Mouse (Mus musculus) kidney, postnatal 25 days (tissue): Measurements from ENCODE around the gene Dnmt3c.
"Not testable (repeated sequence)": the region's sequence is repeated elsewhere in the genome, so short reads cannot be mapped to it uniquely, and the experiment has no call there.

Source experiments
- DNase-seq, 2 experiments: peaks; one replicate each; pipeline ENCODE4 v3.0.0; 2021; ENCODE audit warnings: mixed read lengths in 2 of 2

The Dnmt3c gene

DNA sequence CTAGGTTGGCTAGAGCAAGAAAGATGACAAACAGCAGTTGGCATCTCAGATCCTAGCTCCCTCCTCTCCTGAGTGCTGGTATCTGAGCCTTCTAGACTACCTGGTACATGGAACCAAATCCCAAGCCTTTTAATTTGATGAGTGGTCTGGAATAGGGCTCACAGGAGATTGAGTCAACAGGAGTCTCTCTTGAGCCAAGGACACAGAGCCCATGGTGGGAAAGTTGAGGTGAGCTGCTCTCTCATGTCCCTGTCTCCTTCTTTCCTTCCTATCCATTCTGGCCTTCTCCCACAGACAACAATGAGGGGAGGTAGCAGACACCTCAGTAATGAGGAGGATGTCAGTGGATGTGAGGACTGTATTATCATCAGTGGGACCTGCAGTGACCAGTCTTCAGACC lies at the start of gene Dnmt3c:
Gene Dnmt3c (plus strand): TSS at position 301 of the 400 bp plus-strand sequence.
- no peak for DNase-seq

DNA sequence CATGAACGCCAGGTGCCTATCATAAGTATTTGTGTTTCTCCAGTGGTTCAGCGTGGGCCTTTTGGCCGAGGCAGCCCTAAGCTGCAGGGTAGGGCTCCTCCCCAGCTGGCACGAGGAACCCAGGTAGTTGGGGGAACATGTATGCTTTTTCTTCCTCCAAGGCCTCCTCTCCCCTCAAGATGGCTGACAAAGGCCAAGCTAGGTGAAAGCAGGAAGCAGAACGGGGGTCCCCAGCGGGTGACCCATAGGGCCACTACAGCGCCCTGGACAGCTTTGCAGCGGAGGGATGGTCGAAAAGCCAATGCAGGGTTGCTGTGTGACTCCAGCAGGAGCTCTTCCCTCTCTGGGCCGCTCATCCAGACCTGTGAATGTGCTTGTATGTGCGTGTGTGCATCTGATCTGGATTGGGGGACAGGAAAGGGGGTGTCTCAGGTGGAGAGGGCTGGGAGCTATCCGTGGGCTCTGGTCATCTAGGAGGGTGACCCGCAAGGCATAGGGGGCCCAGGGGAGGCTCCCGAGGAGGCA lies 47.6 kb upstream of the Dnmt3c start:
- DNase-seq: no peak

DNA sequence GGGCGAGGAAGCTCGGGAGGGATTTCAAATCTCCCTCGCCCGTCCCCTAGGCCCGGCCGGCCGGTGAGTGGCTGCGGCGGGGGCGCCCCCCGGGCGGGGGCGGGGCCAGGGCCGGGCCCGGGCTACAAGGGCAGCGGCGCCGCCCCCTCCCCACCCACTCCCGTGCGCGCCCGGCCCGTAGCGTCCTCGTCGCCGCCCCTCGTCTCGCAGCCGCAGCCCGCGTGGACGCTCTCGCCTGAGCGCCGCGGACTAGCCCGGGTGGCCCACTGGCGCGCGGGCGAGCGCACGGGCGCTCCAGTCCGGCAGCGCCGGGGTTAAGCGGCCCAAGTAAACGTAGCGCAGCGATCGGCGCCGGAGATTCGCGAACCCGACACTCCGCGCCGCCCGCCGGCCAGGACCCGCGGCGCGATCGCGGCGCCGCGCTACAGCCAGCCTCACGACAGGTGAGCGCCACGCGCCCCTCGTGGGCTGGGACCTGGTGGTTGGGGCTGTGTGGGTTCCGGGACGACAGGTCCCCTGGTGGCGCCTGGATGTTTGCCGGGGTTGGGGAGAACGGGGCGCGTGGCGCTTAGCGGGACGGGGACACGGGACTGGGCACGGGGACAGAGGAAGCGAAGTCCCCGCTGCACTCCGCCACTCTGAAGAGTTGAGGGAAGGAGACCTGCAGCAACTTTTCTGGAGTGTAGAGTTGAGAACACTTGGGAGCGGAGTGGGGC lies 47.0 kb upstream of the Dnmt3c start, which contains the start of gene Dnmt3b:
Gene Dnmt3b (plus strand): TSS at position 153 of the 716 bp plus-strand sequence.
- DNase-seq: peak; percentile 63 to 83

DNA sequence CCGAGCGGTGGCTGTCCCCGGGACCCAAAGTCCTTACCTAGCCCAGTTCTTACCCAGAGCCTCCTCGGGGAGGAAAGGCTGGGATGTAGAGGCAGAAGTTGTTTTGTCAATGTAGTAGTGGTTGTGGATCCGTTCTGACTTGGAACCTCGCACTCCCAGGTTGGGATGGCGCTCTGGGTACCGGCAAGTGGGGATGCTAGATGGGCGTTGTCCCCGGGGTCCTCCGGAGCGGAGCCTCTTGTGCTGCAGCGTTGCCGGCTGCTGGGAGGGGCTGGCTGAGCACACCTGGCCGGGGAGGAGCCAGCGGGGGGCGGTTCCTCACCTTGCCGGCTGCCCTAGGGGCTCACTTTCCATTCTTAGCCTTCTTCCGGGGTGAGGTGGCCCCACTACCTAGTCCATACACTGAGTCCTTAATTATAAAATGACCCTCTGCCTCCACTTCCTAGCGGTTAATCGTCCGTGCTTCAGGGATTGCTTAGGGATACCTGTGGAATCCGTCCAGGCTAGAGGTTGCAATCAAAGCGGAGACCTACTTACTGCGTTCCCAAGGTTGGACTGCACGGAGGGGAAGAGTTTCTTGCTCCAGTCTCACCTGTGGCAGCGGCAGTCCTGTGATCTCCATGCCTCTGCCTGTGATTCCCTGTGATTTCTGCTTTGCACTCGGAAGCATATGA lies 46.3 kb upstream of the Dnmt3c start:
- peak; percentile 49 to 66 for DNase-seq

DNA sequence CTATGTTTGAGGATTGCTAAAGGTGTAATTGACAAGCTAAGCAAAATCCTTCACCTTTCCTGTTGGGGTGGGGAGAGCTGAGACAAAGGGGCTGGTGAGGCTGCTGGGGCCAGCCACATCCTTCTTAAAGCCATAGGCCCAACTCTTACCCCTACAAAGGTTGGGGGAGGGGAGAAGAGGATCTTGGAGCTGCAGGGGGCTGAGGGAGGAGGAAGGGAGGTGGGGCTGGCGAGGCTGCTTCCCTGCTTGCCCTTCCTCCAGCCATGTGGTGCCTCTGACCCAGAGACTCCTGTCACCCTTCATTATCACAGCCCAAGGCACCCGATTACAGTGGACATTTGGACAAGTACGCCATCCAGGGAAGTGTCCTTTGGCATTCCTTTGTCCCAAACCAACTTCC lies 44.8 kb upstream of the Dnmt3c start:
- no peak for DNase-seq

DNA sequence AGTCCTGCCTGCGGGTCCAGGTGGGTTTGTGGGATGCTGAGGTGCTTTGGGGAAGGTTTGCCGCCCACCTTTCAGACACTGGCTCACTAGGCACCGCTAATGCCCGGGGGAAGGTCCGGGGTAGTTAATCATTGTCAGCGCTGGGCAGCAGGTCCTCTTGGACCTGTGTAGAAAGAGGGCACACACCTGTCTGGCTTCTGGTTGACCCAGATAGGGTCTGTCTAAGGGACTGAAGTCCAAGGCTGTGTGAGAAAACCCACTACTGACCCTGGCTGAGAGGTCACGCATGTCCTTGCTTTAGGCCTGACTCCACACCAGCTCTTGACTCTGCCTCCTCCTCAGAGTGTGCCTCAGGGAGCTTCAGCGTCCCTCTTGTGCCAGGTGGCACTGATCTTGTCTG lies 38.8 kb upstream of the Dnmt3c start:
- DNase-seq: not testable (repeated sequence)

DNA sequence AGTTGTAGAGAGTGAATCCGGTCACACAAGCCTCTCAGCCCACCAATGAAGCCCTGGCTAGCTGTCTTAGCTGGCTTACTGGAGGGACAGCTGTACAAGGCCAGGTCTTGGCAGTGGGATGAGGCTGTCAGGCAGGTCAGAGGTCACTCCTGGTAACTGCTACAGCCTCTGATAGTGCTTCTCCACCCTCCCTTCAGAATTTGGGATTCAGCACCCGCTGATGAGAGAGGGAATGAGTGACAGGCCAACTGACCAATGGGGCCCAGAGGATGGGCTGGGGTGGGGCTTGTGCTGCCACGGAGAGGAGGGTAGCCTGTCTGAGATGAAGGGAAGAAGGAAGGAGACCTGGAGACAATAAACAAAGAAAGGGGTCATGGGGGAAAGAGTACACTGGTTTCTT lies 35.8 kb upstream of the Dnmt3c start:
- no peak for DNase-seq

DNA sequence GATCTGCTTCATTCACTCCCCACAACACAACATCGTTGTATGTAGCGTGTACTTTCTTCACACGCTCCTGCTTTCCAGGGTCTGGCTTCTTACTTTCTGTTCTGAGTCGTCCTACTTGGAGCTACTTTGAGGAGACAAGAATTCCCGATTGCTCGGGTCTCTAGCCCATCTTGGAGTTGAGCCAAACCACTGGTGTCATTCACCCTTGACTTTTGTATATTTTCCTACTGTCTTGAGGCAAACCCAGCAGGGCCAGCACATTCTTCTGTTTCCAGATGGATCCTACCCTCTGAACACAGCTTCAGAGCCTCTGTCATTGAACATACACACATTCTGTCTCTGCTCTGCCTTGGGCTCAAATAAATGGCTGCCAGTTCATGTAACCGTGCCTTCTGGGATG lies 31.1 kb upstream of the Dnmt3c start:
- DNase-seq: peak in 1 of 2 experiments; percentile 23

DNA sequence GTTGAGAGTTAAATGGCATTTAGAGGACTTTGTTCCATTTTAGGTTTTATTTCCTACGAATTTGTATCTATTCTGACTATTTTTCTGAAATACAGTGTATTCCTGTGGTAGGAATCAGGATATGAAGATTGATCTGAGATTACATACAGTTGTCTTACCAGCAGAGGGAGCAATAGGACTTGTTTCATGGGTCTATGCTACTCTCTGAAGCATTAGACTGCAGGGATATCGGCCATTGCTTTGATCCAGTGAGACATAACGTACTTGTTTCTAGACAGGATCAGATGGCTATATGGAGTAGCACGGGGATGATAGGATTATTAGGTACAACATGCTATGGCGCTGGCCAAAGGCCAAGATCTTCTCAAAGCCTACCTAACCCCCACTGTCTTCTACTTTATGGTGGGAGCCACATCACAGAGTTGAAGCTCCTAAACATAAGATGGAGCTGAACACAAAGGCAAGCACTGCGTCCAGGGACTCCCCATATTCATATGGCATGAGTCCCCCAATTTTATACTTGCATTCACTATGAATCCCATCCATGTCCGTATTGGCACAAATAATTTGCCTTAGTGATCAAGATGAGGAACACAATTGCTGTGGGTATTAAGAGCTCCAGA lies 27.6 kb upstream of the Dnmt3c start:
- no peak for DNase-seq

DNA sequence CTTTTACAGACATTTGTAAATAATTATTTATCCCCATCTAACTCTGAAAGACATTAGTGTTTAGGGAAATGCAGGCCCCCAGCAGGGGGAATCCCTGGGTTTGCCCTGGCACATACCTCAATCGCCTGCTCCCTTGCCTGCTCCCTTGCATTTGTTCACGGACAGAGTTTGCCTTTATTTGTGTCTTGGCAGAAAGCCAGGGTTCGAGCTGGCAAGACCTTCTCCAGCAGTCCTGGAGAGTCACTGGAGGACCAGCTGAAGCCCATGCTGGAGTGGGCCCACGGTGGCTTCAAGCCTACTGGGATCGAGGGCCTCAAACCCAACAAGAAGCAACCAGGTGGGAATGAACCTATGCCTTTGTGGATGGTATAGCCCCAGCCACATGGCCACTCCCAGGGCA lies 26.3 kb upstream of the Dnmt3c start:
- DNase-seq: no peak

DNA sequence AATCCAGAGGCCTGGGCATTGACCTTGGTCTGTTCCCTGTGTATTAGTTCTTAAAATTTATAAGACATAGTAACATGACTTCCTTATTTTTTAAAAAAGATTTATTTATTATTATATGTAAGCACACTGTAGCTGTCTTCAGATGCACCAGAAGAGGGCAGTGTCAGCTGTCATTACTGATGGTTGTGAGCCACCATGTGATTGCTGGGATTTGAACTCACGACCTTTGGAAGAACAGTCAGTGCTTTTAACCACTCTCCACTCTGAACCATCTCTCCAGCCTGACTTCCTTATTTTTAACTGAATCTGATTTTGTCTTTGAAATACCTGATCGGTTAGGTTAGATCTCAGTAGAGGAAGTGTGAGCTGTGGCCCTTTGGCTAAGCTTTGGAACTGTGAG lies 23.8 kb upstream of the Dnmt3c start:
- DNase-seq: no peak

DNA sequence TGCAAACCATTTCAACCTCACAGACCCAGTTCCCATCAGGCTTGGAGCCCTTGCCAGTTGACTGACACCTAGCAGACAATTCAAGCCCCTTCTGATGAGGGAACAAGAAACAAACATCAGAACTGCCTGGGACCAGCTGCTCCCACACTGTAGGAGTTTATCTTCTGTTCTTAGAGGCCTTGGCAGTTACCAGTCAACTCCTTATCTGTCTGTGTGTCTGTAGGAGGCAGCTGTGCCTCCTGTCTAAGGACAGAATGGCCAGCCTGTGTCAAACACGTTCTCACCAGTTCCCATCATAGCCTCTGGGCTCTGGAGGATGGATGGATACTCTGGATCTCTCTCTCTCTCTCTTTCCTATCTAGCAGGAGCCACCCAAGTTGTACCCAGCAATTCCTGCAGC lies 21.1 kb upstream of the Dnmt3c start:
- DNase-seq: not testable (repeated sequence)

DNA sequence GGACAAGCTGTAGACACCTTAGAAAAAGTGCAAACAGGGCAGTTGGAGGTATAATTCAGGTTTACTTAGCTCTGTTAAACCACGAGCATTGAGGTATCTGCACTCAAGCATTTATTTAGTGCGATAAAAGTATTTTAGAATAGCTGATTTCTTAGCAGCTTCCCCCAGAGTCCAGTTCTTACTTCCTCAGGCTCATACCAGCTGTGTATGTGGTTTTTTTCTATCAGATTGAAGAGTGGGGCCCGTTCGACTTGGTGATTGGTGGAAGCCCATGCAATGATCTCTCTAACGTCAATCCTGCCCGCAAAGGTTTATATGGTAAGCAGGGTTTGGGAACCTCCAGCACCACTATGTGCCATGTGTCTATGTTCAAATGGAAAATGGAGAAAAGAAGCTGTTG lies 19.5 kb upstream of the Dnmt3c start:
- DNase-seq: no peak

DNA sequence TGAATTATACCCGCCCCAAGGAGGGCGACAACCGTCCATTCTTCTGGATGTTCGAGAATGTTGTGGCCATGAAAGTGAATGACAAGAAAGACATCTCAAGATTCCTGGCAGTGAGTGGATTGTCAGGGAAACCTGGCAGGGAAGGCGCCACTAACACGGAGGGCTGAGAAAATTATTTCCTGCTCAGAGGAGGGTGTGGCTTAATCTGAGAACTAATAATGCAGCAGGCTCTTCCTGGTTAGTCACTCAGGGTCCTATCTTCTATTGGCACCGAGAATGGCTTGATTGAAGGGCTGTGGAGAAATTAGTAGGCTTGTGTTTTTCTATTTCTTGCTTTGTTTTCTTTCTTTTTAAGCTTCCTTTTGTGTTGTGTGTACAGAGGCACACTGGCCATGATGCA lies 18.9 kb upstream of the Dnmt3c start:
- DNase-seq: no peak

DNA sequence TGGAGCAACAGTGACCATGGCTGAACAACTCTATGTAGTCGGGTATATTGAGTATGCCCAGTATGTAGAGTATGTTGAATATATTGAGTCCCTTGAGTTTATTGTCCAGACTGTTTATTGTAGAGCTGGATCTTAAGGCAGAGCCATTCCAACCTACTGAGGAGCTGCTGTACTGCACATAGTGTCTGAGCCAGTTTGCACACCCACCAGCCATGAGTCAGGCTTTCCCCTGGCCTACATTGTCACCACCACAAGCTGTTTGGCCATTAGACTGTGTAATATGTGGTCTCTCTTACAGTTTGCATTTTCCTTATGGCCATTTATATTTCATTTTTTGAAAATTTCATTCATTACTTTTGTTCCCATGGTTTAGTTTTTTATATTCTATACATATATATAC lies 16.5 kb upstream of the Dnmt3c start:
- DNase-seq: no peak

DNA sequence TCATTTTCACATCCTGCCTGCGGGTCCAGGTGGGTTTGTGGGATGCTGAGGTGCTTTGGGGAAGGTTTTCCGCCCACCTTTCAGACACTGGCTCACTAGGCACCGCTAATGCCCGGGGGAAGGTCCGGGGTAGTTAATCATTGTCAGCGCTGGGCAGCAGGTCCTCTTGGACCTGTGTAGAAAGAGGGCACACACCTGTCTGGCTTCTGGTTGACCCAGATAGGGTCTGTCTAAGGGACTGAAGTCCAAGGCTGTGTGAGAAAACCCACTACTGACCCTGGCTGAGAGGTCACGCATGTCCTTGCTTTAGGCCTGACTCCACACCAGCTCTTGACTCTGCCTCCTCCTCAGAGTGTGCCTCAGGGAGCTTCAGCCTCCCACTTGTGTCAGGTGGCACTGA lies 3.0 kb upstream of the Dnmt3c start:
- DNase-seq: not testable (repeated sequence)

DNA sequence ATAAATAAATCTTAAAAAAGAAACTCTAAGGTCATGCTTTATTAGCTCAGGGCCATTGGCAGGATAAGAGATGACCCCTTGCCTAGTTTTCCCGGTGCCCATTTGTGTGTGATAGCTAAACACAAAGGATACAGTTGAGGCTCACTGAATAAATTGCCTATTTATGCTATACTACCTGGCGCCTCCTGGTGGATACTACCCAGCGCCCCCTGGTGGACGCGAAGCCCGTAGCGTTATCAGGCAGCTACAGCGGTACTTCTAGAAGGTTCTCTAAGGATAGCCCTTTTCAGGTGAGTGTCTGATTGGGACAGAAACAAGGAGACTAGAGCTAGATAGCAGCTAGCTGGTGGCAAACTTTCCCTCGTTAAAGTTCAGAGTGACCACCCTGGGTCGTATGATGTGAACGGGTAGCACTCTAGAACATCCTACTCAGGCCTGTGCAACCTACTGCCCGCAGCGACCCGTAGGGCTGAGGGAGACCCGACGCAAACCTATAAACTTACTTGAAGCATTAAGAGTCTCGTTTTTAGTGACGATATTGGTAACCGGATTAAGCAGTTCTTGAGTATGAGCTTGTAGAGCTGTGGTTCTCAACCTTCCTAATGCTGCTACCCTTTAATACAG lies 1.9 kb upstream of the Dnmt3c start:
- peak; percentile 56 to 67 for DNase-seq

DNA sequence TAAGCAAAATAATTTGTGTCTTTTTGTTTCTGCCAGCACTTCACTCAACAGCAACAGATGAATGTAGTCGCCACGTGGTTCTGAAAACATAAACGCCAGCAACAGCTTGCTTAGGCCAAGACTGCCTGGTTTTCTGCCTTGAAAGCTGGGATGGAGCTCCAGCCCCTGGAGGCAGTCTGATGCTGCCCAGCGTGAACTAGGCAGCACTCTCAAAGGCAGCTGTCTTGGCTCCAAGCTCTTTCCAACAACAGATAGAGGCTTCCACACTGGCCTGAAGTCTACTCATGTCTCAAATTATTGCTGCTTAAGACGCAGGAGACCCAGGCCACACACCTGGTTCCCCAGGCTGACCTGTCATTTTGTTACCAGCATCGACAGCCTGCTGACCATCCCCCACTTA lies 6.9 kb downstream of the Dnmt3c start:
- no peak for DNase-seq

DNA sequence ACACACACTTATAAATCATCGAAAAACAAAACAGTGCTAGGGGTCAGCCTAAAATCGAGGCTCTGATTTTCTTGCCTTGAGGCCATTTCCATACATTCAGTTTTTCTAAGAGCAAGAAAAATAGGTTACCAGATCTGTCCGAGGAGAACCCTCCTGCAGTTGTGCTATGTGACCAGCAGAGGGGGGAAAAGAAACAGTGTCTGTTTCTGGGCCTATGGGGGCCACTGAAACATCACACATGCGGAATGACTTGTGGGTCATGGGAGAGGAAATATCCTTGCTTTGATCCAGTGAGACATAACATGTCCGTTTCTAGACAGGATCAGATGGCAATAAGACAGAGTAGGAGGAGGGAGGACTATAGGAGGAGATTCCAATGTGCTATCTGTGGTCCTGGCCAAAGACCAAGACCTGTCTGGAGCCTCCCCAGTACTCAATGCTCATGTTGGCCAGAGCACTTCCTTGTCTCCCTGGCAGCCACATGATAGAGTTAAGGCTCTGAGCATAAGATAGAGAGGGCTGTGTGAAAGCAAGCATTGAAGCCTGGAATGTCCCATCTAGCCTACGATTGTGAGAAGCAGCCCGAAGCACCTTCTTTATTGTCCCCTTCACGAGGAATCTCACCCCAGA lies 14.4 kb downstream of the Dnmt3c start:
- peak in 1 of 2 experiments; percentile 16 for DNase-seq

DNA sequence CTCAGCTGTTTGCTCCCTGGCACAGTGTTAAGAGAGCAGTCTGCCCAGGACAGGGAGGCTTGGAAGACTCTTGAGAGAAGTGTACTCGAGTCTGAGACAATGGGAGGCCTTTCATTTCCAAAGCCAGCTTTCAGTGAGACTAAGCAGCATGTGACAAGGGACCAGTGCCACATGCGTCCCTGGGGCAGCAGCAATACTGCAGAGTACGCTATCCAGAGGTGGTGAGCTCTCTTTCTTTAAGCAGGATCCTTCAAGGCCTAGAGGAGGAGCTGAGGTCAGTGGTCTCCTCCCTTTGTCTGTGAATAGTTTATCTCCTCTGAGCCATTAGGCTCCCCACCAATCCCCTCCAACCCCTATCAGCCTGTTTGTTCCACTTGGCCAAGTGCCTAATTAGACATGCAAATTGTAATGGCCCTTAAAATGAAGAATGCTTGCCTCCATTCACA lies 16.2 kb downstream of the Dnmt3c start:
- DNase-seq: no peak

DNA sequence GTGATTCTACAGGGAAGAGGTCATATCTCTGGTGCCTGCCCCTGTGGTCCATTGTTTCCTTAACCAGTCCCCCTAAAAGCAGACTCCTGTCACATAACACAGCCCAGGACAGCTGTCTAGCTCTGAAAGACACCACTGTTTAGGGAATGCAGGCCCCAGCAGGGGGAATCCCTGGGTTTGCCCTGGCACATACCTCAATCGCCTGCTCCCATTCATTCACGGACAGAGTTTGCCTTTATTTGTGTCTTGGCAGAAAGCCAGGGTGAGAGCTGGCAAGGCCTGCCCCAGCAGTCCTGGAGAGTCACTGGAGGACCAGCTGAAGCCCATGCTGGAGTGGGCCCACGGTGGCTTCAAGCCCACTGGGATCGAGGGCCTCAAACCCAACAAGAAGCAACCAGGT lies 16.8 kb downstream of the Dnmt3c start:
- peak in 1 of 2 experiments; percentile 18 for DNase-seq

DNA sequence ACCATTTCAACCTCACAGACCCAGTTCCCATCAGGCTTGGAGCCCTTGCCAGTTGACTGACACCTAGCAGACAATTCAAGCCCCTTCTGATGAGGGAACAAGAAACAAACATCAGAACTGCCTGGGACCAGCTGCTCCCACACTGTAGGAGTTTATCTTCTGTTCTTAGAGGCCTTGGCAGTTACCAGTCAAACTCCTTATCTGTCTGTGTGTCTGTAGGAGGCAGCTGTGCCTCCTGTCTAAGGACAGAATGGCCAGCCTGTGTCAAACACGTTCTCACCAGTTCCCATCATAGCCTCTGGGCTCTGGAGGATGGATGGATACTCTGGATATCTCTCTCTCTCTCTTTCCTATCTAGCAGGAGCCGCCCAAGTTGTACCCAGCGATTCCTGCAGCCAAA lies 21.4 kb downstream of the Dnmt3c start:
- DNase-seq: not testable (repeated sequence)

DNA sequence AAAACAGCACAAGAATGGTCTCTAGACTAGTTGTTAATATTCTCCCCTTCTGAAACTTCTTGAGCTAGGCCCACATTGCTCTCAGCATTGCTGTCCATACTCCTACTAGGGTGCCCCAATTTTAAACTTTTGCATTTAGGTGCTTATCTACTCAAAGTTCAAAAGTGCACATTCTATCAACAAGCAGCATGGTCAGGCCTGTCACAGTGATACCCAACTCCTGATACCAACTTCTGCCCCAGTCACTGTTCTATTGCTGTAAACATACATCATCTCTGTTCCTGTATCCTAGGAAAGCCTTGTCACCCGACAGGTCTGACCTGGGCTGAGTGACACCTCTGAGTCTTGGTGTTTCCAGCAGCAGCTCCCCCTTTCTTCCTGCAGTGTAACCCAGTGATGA lies 26.6 kb downstream of the Dnmt3c start:
- no peak for DNase-seq
